Mouse (Mus musculus) liver, embryonic 18 days (tissue): ENCODE results near the gene Abca14. TPM values are rescaled to one million over a fixed set of nuclear protein-coding genes. Genes with fewer than 3 reads are reported as not detected.

Experiments used
- polyA plus RNA-seq: library from polyadenylated mRNA; depleted of rRNA; stranded (reverse); fragments of >200 nt; gene quantifications from 2 replicates; pipeline ENCODE4 v1.2.3, GENCODE M21; 2012; rRNA removed

Abca14 gene
- polyA plus RNA-seq, result 0.12 and 0.14 TPM in 2 replicates

GRCm38 (mm10) chr7:120203789-120204188, at the start of gene Abca14:
Abca14 (plus strand) TSS chr7:120203961.

GRCm38 (mm10) chr7:120173603-120174244, 30.0 kb upstream of the Abca14 start, which contains the start of gene Anks4b:
Anks4b (plus strand) TSS chr7:120173858.

GRCm38 (mm10) chr7:120201771-120202170, 2.0 kb upstream of the Abca14 start, which contains the start of gene Crym:
Crym (minus strand) TSS chr7:120202111.

DNA sequence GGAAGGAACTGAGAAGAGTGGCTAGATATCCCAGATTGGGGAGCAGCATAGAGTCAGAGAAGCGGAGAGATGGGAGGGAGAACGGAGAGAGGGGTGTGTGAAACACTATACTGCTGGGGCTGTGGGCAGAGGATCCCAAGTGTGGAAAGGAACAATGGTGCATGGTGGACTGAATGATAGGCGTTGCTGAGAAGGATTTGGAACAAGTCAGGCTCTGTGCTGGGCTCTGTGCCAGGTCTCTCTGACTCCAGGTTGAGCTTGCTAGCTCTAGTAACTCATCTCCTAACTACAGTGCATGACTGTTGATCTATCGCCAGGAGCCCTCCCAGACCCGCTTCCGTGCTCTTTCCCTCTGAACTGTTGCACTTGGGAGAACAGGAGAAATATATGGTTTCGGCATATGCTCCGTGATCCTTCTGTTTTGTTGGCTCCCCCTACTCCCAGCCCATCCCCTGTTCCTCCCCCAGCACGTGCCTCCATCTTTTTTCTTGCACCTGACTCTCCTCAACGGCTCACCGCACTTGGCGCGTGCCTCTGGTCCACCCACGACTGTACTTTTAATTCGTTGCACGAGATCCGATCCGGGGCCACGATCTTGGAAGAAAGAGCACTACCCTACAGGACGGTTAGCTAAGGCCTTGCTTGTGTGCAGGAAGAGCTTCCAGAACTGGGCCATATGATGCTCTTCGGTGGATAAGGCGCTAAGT, 124.5 kb downstream of the Abca14 start, which contains the start of gene Abca15:
TSS of gene Abca15 (plus strand) at position 584 of the 707 bp plus-strand sequence.

Other genes starting within 250 kb of the Abca14 start
- 0.01 TPM in 2 replicates for gene Dnah3, start 108.7 kb upstream of the Abca14 start, polyA plus RNA-seq
- gene Tmem159, start 101.6 kb upstream of the Abca14 start, polyA plus RNA-seq, result 2.2 and 2.6 TPM in 2 replicates
- 0.01 and 0.02 TPM in 2 replicates for gene Zp2, start 58.7 kb upstream of the Abca14 start, polyA plus RNA-seq
- gene Anks4b, start 30.1 kb upstream of the Abca14 start, polyA plus RNA-seq, result 9.3 and 12.2 TPM in 2 replicates
- gene Crym, start 1.9 kb upstream of the Abca14 start, polyA plus RNA-seq, result 0.21 and 0.23 TPM in 2 replicates
- not detected in 2 replicates for gene Abca15, start 124.7 kb downstream of the Abca14 start, polyA plus RNA-seq
- not detected in 2 replicates for gene Abca16, start 205.7 kb downstream of the Abca14 start, polyA plus RNA-seq